Mouse (Mus musculus) cortical plate, adult 2 months (tissue): ENCODE measurements around the gene B3gnt2. TPM values are rescaled to one million over a fixed set of nuclear protein-coding genes. Genes with fewer than 3 reads are reported as not detected.

ENCODE experiments used
- H3K27ac ChIP-seq: fragments of 200-500 bp; 2 replicates; pipeline ENCODE4 v1.5.1; 2012; ENCODE audit warnings: low read length, control low read depth, inconsistent platforms; ENCODE audit not compliant: insufficient read depth
- H3K4me1 ChIP-seq: fragments of 200-500 bp; 2 replicates; pipeline ENCODE4 v1.6.1; 2011; ENCODE audit warnings: low read length; ENCODE audit not compliant: control insufficient read depth, insufficient read depth
- H3K4me3 ChIP-seq: fragments of 200-500 bp; 2 replicates; pipeline ENCODE4 v1.5.1; 2011; ENCODE audit warnings: mild to moderate bottlenecking, low read length, control low read depth; ENCODE audit not compliant: insufficient read depth
- CTCF ChIP-seq: fragments of 200-500 bp; IDR thresholded peaks from 2 replicates; pipeline ENCODE4 v1.5.1; 2011; ENCODE audit warnings: mild to moderate bottlenecking, control low read depth, low read length; ENCODE audit not compliant: insufficient read depth; ENCODE audit errors: extremely low read depth
- POLR2A ChIP-seq: fragments of 200-500 bp; IDR thresholded peaks from 2 replicates; pipeline ENCODE4 v1.6.1; 2011; ENCODE audit warnings: mild to moderate bottlenecking, low read length, control low read depth; ENCODE audit not compliant: insufficient read depth; ENCODE audit errors: extremely low read depth
- polyA plus RNA-seq: library from polyadenylated mRNA; depleted of rRNA; stranded (reverse); fragments of >200 nt; gene quantifications from 2 replicates; pipeline ENCODE4 v1.2.3, GENCODE M21; 2012

Gene B3gnt2
- polyA plus RNA-seq, 1 experiment: 11.2 TPM

DNA sequence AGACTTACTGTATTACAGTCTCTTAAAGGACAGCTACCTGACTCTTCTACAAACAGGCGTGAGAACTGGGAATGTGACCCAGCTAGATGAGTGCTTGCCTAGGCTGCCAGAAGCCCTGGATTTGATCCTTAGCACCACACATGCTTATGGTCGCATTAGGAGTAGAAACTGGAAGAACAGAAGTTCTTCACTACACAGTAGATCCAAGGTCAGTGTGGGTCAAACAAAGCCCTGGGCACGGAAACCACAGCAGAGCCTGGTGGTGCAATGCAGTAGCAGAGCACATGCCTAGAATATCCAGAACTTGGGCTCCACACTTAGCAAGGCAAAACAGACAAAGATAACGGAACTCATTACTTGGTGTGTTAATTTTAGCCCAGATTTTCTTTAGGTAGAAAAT, 10.7 kb downstream of the B3gnt2 start:
- Histone ChIP-seq H3K27ac (no peak overlapping the region), H3K4me3 (no peak overlapping the region), H3K4me1 (peaks cover 11% of the 10 kb centered on the region)
- TF ChIP-seq POLR2A (no peak), CTCF (no peak)

DNA sequence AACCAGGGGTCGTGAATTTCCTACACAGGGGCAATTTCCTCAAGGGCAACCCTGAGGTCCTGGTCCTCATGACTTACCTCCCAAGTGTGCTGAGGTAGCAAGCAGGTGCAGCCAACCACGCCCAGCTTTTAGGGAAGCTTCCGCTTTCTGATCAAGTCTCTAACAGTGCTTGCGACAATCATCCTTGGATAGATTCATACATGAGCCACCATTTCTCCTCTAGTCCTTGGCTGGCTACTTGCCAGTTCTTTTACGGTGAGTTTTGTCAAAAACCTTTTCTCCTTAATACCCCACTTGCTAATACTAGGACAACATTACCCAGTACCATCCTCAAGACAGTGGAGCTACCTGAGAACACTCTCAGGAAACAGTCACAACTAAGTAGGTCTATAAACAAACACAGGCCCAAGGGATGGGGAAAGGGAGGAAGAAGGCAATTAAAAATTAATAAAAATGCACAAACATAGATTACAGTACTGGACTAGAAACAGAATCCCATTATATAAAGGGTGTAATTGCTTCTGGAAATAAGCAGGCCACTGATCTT, 12.0 kb downstream of the B3gnt2 start:
- TF ChIP-seq CTCF (no peak), POLR2A (no peak)
- no peak overlapping the region for H3K27ac ChIP-seq
- peaks cover 11% of the 10 kb centered on the region for H3K4me1 ChIP-seq
- H3K4me3 ChIP-seq: no peak overlapping the region

DNA sequence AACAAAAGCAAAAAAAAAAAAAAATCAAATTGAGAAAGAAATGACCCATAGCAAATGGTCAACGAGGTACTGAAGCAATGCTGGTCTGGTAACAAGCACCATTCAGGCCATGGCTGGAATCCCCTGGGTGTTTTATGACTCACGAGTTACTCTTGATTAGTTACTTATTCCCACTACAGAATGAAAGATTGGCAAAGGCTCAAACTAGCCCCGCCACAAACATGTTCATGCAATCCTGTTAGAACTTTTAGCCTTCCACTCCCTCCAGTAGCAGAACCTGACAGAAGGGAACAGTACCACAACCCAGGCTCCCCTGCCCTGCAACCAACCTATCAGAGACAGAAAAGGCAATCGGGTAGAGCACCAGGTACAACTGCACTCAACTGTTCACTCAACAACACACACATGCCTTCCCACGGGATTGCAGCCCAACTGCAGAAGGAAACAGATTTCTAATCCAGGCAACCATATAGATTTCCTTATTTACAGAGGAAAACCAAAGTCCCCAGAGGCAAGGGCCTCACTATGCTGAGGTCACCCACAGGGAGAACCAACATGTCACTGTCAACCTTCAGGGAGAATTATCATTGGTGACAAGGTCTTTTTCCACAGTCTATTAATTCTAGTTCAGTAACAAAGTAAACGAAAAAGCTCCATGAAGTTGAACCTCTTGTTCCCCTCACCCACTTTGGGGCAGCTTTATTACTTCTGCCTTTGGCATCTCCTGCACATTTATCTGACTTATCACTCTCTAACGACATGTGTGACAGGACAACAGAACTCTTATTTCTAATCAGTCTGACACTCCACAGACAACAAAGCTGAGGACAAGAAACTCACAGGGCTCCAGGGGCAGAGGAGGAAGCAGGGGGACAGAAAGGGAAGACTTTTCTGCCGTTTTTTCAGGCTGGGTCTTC, 12.8 kb downstream of the B3gnt2 start:
- Histone ChIP-seq H3K4me3 (no peak overlapping the region), H3K4me1 (peaks cover 11% of the 10 kb centered on the region), H3K27ac (no peak overlapping the region)
- TF ChIP-seq POLR2A (no peak), CTCF (no peak)

DNA sequence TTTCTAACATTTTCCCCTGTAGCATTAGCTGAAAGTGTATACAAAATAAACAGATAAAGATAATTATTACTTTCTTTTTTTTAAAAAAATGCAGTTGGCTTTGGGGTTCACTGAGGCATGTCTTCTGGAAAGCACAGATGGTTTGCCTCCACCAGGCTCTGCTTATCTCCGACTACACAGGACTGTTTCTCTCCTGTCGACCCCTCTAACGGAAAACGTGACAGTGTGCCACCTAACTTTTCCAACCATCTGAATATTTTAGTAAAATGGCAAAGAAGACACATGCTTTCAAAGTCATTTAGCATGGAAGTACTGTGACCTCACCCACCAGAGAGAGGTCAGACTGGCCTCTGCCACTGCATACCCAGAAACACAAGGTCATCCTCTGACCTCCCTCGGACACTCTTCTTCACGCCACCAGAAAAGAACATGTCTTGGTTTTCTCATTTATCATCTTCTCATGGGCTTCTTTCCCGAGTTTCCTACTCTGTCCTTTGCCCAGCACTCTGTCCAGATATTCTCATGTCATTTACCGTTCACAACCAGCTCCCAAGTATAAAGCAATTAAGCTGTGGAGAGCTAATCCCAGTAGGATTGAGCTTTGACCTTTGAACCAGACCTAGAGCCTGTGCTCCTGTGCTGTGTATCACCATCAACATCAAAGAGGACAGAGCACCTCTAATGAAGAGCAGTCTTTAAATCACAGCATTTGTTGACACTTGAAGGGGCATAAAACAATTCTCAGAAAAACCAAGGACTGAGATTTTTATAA, 13.6 kb downstream of the B3gnt2 start:
- H3K4me1 ChIP-seq: peaks cover 9% of the 10 kb centered on the region
- TF ChIP-seq CTCF (no peak), POLR2A (no peak)
- H3K4me3 ChIP-seq: no peak overlapping the region
- no peak overlapping the region for H3K27ac ChIP-seq

DNA sequence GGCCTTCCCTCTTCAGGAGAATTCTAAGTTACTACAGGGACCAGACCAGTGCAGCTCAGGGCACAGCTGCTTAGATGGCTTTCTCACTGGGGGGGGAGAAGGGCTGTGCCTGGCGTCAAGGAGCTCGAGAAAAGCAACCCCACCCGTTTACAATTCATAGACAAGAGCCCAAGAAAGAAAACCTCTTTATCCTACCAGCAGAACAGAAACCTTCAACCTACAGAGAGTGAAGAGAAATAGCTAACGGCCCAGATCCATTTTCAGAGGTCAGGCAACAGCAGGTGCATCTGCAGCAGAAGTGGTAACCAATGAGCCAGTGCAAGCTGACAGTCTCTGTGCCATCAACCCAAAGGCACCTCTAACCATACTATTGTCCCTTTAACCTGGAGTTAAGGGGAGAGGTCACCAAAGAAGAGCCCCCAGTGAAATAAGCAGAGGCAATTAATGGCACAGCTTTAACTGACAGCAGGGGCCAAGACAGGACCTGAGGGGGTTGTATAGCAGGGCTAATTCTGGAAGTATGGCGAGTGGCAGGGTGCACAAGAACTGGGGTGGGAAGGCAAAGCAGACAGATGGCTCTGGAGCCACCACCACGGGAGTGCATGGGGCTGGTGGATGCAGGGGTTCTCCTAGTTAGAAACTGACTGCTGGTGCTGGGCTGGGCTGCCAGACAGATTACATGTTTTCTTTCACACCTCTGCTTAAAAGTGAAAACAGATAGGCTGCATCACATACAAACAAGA, 14.5 kb downstream of the B3gnt2 start:
- Histone ChIP-seq H3K4me3 (no peak overlapping the region), H3K27ac (peak overlapping the region; percentile 48), H3K4me1 (peaks cover 9% of the 10 kb centered on the region)
- TF ChIP-seq POLR2A (no peak), CTCF (no peak)

DNA sequence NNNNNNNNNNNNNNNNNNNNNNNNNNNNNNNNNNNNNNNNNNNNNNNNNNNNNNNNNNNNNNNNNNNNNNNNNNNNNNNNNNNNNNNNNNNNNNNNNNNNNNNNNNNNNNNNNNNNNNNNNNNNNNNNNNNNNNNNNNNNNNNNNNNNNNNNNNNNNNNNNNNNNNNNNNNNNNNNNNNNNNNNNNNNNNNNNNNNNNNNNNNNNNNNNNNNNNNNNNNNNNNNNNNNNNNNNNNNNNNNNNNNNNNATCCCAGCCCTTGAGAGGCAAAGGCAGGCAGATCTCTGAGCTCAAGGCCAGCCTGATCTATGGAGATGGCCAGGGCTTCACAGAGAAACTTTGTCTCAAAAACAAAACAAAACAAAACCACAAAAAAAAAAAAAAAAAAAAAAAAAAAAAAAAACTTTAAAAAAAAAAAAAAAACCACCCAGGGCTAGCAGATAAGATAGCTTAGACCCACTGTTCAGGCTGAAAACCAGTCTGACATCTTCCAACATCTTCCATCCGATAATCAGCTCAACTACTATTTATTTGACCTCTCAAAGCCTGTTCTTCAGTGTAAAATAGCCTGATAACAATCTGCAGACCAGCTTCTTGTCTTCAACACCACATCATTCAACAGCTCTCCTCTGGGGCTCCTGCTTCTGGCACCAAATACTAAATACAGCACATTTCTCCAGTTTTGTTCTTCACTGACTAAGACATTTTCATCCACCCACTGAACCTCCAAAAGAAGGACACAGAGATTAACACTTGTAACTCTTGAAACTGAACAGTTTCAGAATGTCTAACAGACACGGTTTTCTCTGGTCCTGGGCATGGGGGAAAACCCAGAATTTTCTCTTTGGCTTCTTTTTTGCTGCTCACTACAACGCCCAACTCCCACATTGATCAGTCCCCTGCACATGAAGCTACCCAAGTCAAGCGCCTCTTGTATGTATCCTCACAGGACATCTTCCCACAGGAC, 15.7 kb downstream of the B3gnt2 start:
- TF ChIP-seq CTCF: no peak
- TF ChIP-seq POLR2A: no peak
- Histone ChIP-seq H3K27ac (peak overlapping the region; percentile 48; the same call in 1 of the 2 replicates), H3K4me1 (peaks cover 7% of the 10 kb centered on the region), H3K4me3 (no peak overlapping the region)

DNA sequence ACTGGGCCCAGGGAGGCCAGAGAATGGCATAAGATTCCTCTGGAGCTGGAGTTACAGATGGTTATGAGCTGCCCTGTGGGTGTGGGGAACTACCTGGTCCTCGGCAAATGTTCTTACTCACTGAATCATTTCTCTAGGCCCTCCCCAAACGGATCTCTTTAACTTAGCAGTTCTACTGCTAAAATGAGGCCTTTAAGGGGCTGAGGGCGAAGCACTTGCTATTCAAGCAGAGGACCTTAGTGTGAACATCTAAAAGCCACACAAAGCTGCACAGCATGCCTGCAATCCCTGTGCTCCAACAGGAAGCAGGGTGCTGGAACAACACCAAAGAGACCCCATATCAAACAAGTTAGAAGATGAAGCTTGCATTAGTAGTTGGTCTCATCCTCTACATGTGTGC, 21.3 kb downstream of the B3gnt2 start:
- no peak overlapping the region for H3K4me3 ChIP-seq
- peaks cover 2% of the 10 kb centered on the region; the same call in 1 of the 2 replicates for H3K4me1 ChIP-seq
- TF ChIP-seq CTCF (no peak), POLR2A (no peak)
- no peak overlapping the region for H3K27ac ChIP-seq

DNA sequence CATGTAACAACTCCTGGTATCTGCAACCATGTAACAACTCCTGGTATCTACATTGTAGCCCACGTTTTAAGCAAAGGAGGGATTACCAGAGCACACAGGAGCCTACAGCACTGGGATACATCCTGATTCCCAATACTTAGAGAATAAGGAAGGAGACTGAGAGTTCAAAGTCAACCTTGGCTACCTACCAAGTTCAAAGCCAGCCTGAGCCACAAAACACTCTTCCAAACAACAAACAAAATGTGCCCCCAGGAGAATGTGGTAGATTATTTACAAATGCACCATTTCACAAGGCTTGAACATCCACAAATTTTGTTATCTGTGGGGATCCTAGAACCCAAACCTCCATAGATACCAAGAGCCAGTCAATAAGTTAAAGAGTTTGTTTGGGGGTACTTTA, 22.4 kb downstream of the B3gnt2 start:
- Histone ChIP-seq H3K4me1 (peaks cover 2% of the 10 kb centered on the region; the same call in 1 of the 2 replicates), H3K4me3 (no peak overlapping the region), H3K27ac (no peak overlapping the region)
- TF ChIP-seq CTCF (no peak), POLR2A (no peak)
